Mouse (Mus musculus) hindbrain, embryonic 15.5 days (tissue): ENCODE data around the gene Slc1a2. TPM values are rescaled to one million over a fixed set of nuclear protein-coding genes. Genes with fewer than 3 reads are reported as not detected.

Experiments
- ATAC-seq: fragments of 200-750 bp; cut with Nextera tagmentation; 2 replicates; pipeline ENCODE4 v1.8.0; 2017; ENCODE audit warnings: low read depth, moderate number of reproducible peaks, moderate TSS enrichment; ENCODE audit not compliant: low FRiP score
- H3K27ac ChIP-seq: fragments of 300-500 bp; sonication (generic); replicated peaks from 2 replicates; pipeline ENCODE4 v1.5.1; 2015; ENCODE audit warnings: mild to moderate bottlenecking, inconsistent platforms
- H3K27me3 ChIP-seq: fragments of 300-500 bp; sonication (generic); 2 replicates; pipeline ENCODE4 v1.6.1; 2015; ENCODE audit warnings: control low read depth, inconsistent platforms
- H3K36me3 ChIP-seq: fragments of 300-500 bp; sonication (generic); 2 replicates; pipeline ENCODE4 v1.6.1; 2015; ENCODE audit warnings: control low read depth, inconsistent platforms
- H3K4me1 ChIP-seq: fragments of 300-500 bp; sonication (generic); replicated peaks from 2 replicates; pipeline ENCODE4 v1.6.1; 2015; ENCODE audit warnings: control low read depth, inconsistent platforms
- H3K4me2 ChIP-seq: fragments of 300-500 bp; sonication (generic); 2 replicates; pipeline ENCODE4 v1.6.1; 2015; ENCODE audit warnings: moderate library complexity, mild to moderate bottlenecking, inconsistent platforms
- H3K4me3 ChIP-seq: fragments of 300-500 bp; sonication (generic); 2 replicates; pipeline ENCODE4 v1.5.1; 2015; ENCODE audit warnings: mild to moderate bottlenecking, inconsistent platforms
- H3K9ac ChIP-seq: fragments of 300-500 bp; sonication (generic); 2 replicates; pipeline ENCODE4 v1.6.1; 2015; ENCODE audit warnings: inconsistent platforms
- H3K9me3 ChIP-seq: fragments of 300-500 bp; sonication (generic); 2 replicates; pipeline ENCODE4 v1.6.1; 2016; ENCODE audit warnings: control low read depth, inconsistent platforms
- WGBS: fragments of 180-500 bp; shearing (Covaris S2); methylation state at CpG from one replicate; pipeline ENCODE4 v1.1.7; 2015; 5-methylcytosine and 5-hydroxymethylcytosine counted together
- polyA plus RNA-seq: library from polyadenylated mRNA; unstranded; fragments of >200 nt; fragmentation: Nextera tagmentation; extraction: Ambion mirVana; gene quantifications from 2 replicates; pipeline ENCODE4 v1.2.1, GENCODE M21; 2015

The Slc1a2 gene
- polyA plus RNA-seq, 1 experiment from 2014 or later: 18.6 TPM

DNA sequence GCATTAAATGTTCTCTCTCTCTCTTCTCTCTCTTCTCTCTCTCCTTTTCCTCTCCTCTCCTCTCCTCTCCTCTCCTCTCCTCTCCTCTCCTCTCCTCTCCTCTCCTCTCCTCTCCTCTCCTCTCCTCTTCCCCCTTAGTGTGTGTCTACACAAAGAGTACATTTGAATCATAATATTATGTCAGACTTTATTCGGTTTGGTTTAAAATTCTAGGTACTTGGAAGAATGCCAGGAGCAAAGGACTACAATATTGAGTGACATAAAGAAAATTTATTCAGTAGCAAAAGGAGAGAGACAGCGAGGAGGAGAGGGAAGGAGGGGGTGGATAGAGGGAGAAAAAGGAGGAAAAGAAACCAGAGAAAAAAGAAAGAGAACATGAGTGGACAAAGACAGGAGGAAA, 19.8 kb upstream of the Slc1a2 start:
- Histone ChIP-seq H3K27ac (no peak overlapping the region), H3K4me3 (no peak overlapping the region), H3K9ac (no peak overlapping the region), H3K9me3 (no peaks in the 10 kb centered on the region), H3K4me1 (peaks cover 7% of the 10 kb centered on the region), H3K36me3 (no peaks in the 10 kb centered on the region), H3K27me3 (no peaks in the 10 kb centered on the region), H3K4me2 (no peak overlapping the region)
- ATAC-seq: no peak
- WGBS: 36% methylated on average over 2 of the region's 2 CpGs

DNA sequence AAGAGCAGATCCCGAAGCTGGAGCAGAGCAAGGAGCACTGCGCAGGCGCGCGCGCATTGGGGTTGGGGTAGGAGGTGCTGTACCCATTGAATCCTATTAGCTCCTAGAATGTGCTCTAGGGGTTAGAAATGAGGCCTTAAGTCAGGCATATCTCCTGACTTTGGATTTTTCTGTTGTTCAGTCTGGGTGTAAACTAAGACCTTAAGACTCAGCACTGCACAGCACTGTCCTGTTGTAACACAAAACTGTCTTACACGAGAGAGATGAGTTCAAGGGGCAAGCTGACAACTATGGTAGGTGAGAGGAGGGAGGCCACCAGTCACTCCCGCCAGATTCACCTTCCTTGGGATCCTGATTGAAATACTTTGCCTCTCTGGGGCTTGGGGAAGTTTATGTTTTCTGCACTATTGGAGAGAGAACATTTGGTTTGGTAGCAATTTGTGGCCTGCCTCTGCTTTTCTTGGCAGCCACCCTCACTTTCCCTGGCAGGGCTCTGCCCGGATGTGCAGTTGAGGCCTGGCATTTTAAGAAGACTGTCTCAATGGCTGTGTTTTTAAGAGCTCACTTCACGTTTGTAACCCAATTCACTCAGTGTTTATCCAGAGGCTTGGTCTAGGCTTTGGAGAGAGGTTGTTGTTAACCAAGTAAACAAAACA, 9.5 kb upstream of the Slc1a2 start:
- ATAC-seq: no peak

DNA sequence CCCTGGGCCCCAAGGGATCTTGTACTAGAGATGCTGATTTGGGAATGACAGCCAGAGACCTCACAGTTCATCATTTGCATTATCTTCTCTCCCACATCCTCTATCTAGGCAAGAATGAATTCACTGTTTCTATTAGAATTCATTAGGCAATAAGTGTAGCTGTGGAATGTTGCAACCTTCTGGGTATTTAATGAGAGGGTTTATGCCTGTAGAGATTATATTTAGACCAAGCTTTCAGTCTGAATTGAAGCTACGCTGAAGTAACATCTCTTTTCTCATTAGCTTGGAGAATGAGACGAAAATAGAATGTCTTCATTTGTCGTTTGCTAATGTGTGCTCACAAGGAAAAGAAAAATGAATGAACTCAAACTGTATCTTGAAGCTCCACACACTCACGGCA, 8.1 kb upstream of the Slc1a2 start:
- H3K4me2 ChIP-seq: no peak overlapping the region
- H3K4me1 ChIP-seq: no peaks in the 10 kb centered on the region
- H3K9ac ChIP-seq: no peak overlapping the region
- no peak for ATAC-seq
- no peaks in the 10 kb centered on the region for H3K27me3 ChIP-seq
- H3K27ac ChIP-seq: no peak overlapping the region
- 63% methylated on average over 4 of the region's 4 CpGs for WGBS
- H3K9me3 ChIP-seq: no peaks in the 10 kb centered on the region
- no peaks in the 10 kb centered on the region for H3K36me3 ChIP-seq
- no peak overlapping the region for H3K4me3 ChIP-seq

More for the DNA sequence above, 9.5 kb upstream of the Slc1a2 start:
- Histone ChIP-seq H3K36me3 (no peaks in the 10 kb centered on the region), H3K4me3 (no peak overlapping the region), H3K4me1 (no peaks in the 10 kb centered on the region), H3K9me3 (no peaks in the 10 kb centered on the region), H3K27ac (no peak overlapping the region), H3K4me2 (no peak overlapping the region), H3K27me3 (no peaks in the 10 kb centered on the region), H3K9ac (no peak overlapping the region)
- 85% methylated on average over 10 of the region's 10 CpGs for whole genome bisulfite sequencing

DNA sequence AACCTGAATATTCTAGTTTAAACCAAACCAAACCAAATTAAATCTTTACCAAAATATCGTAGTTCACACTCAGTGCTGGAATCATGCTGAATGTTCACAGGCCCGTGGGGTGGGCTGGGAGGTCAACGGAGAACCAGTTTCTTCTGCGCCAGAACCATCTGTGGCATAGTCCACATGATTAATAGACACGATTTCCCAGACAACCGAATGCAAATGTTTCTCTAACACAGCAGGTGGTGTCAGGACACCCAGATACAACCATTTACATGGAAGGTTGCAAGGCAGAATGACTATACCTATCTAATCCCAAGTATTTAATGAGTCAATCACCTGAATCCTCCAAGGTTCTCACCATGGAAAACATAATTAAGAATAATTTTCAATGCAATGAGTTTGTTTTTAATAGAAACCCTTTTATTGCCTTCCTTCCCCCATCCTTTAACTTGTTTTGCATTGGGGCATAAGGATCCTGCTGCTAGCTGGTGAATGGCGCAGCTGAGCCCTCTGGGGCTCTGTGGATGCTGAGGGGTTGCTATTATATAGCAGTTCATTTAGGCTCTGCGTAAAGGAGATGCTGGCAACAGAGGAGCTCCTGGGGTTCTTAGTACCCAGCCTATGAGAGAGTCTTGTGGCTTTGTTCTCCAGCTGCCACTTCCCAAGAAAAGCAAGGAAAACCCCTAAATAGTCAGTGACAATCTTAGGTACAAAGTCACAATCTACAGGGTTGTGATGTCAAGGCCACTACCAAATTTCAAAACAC, 2.3 kb upstream of the Slc1a2 start:
- no peaks in the 10 kb centered on the region for H3K9me3 ChIP-seq
- H3K9ac ChIP-seq: no peak overlapping the region
- WGBS: 21% methylated on average over 8 of the region's 8 CpGs
- ATAC-seq: no peak
- no peaks in the 10 kb centered on the region for H3K27me3 ChIP-seq
- H3K4me1 ChIP-seq: peaks cover 33% of the 10 kb centered on the region
- 0 out of 2 replicates have a peak overlapping the region, but pooled peaks have one; percentile 1 for H3K27ac ChIP-seq
- no peaks in the 10 kb centered on the region for H3K36me3 ChIP-seq
- H3K4me2 ChIP-seq: no peak overlapping the region
- no peak overlapping the region for H3K4me3 ChIP-seq

DNA sequence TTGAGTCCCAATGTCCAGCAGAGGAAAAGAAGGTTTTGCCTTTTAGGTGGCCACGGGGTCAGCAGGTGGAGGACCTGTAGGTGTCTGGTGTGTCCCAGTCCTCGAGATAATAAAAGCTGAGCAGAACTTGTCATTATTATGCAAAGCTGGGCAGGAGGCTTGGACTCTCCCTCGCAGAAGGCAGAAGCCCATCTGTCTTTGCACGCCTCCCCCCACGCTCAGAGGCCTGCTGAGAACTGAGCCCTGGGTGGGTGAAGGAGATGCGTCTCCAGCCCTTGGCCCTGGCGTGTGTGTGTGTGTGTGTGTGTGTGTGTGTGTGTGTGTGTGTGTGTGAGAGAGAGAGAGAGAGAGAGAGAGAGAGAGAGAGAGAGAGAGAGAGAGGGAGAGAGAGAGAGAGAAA, 733 bp upstream of the Slc1a2 start:
- no peaks in the 10 kb centered on the region for H3K36me3 ChIP-seq
- WGBS: 3% methylated on average over 7 of the region's 7 CpGs
- H3K9me3 ChIP-seq: no peaks in the 10 kb centered on the region
- peak overlapping the region; percentile 60 for H3K4me3 ChIP-seq
- no peaks in the 10 kb centered on the region for H3K27me3 ChIP-seq
- H3K4me2 ChIP-seq: peak overlapping the region; percentile 66
- H3K4me1 ChIP-seq: peaks cover 46% of the 10 kb centered on the region
- peak overlapping the region; percentile 91 for H3K27ac ChIP-seq
- peak overlapping the region; percentile 69 for H3K9ac ChIP-seq
- ATAC-seq: peak; percentile 28; the same call in 1 of the 2 replicates

DNA sequence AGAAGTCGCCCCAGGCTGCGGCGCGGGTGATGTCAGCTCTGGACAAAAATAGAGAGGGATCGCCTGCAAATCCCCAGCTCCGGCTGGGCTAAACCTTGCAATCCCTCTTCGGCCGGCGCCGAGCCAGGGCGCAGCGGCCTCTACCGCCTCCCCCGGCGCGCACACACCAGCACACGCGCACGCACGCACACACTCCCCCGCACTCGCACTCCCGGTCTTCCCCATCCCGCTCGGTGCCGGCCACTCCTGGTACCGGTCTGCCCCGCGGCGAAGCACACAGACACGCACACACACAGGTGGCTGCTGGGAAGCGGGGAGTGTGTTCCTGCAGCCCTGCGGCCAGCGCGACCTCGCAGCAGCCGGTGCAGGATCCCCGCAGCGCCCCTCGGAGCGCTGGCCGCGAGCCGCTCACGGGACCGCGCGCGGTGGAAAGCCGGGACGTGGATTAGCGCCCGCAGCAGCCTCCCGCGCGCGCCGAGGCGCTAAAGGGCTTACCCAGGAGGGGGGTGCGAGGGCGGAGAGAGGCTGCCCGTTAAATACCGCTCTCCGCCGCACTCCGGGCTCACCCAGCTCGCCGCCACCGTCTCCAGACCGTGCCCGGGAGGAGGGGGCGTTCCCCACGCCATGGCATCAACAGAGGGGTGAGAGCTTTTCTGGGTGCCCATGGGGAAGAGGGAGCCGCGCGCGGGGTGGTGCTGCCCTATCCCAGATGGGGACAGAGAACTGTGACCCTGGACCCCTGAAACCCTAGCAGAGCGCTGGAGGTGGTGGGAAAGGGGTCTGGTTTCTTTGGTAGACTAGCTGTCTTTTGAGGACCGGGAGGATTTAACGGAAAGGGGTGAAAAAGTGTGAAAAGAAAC, 432 bp downstream of the Slc1a2 start:
- Histone ChIP-seq H3K4me3 (peak overlapping the region; percentile 60), H3K4me2 (peak overlapping the region; percentile 66), H3K4me1 (peaks cover 58% of the 10 kb centered on the region), H3K9me3 (no peaks in the 10 kb centered on the region), H3K27ac (peak overlapping the region; percentile 91), H3K36me3 (no peaks in the 10 kb centered on the region), H3K27me3 (no peaks in the 10 kb centered on the region), H3K9ac (peak overlapping the region; percentile 69)
- under 1% methylated on average over 76 of the region's 80 CpGs for WGBS
- peak; percentile 84 for ATAC-seq

DNA sequence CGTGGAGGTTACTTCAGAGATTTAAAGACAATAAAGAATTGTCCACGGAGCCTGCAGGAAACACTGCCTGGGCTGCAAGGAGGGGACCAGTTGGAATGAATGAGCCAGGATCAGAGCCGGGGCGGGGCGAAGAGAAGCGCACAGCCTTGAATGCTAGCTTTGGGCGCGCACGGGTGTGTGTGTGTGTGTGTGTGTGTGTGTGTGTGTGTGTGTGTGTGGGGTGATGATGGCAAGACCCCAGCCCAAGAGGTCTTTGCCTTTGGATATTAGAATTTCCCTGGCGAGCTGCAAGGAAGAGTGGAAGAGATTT, 1.0 kb downstream of the Slc1a2 start:
- WGBS: under 1% methylated on average over 10 of the region's 10 CpGs
- Histone ChIP-seq H3K9ac (peak overlapping the region; percentile 69), H3K36me3 (no peaks in the 10 kb centered on the region), H3K27me3 (no peaks in the 10 kb centered on the region), H3K4me1 (peaks cover 63% of the 10 kb centered on the region), H3K27ac (peak overlapping the region; percentile 91), H3K9me3 (no peaks in the 10 kb centered on the region), H3K4me2 (peak overlapping the region; percentile 66), H3K4me3 (peak overlapping the region; percentile 60)
- ATAC-seq: 0 out of 2 replicates have a peak, but pooled peaks have one; percentile 33

DNA sequence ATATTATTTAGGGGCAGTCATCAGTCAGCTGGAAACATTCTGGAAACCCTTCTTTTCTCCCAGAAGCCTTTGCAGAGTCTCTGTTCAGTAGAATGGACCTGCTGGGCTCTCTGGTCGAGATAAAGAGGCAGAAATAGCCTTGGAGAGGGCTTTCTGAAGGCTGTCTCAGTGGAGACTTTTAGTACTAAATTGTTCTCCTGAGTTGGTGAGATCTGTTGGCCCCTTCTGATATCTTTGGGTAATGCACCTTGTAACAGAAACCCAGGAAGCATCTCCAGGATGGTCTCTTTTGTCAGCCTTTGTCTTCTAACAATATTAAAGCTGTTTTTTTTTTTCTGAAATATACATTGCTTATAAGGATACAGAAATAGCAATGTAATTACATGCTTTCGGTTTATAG, 2.6 kb downstream of the Slc1a2 start:
- Histone ChIP-seq H3K4me3 (peak overlapping the region; percentile 60), H3K27ac (peak overlapping the region; percentile 73), H3K27me3 (no peaks in the 10 kb centered on the region), H3K4me1 (peaks cover 64% of the 10 kb centered on the region), H3K4me2 (peak overlapping the region; percentile 66), H3K9me3 (no peaks in the 10 kb centered on the region), H3K9ac (peak overlapping the region; percentile 23; the same call in 1 of the 2 replicates), H3K36me3 (no peaks in the 10 kb centered on the region)
- no peak for ATAC-seq
- WGBS: 21% methylated on average over 2 of the region's 2 CpGs

DNA sequence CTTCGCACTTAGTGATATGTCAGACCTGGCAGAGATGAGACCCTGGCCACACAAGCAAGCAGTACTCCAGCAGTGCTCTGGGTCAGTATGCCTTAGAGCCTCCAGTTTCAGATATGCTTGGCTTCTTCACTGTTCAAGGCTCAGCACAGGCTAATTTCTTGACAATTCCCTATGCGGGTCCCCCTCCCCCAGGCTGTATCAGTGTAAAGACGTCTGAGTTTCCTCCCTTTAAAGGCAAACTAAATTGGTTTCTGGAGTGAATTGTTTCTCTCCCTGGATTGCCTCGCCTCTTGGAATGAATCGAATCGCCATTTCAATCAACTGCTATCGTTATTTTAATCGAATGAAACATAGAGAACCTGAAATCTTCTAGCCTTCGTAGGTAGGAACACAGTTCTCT, 4.5 kb downstream of the Slc1a2 start:
- peak overlapping the region; percentile 73 for H3K27ac ChIP-seq
- H3K27me3 ChIP-seq: no peaks in the 10 kb centered on the region
- H3K9me3 ChIP-seq: no peaks in the 10 kb centered on the region
- peak overlapping the region; percentile 66 for H3K4me2 ChIP-seq
- ATAC-seq: peak; percentile 24; the same call in 1 of the 2 replicates
- H3K4me1 ChIP-seq: peaks cover 53% of the 10 kb centered on the region
- WGBS: 28% methylated on average over 9 of the region's 9 CpGs
- H3K9ac ChIP-seq: no peak overlapping the region
- H3K4me3 ChIP-seq: 0 out of 2 replicates have a peak overlapping the region, but pooled peaks have one; percentile 60
- no peaks in the 10 kb centered on the region for H3K36me3 ChIP-seq

DNA sequence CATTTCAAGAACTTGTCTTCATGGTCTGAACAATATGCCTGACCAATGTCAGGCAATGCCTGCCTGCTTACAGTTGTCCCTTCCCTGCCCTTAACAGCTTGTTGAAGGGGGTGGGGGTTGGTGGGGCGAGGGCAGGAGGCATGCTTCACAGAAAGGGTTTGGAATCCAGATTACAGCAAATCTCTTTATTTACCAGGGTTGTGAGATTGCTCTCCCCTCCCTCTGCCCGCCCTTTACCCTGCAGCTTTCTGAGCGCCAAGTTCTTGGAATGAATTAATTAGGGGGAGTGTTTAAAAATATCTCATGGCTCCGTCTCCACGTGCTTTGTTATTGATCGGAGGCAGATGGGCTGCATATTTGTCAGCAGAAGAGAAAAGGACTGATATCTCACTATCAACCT, 4.9 kb downstream of the Slc1a2 start:
- no peak overlapping the region for H3K9ac ChIP-seq
- H3K27ac ChIP-seq: peak overlapping the region; percentile 73
- 11% methylated on average over 6 of the region's 6 CpGs for WGBS
- ATAC-seq: no peak
- peak overlapping the region; percentile 66 for H3K4me2 ChIP-seq
- H3K27me3 ChIP-seq: no peaks in the 10 kb centered on the region
- H3K9me3 ChIP-seq: no peaks in the 10 kb centered on the region
- peaks cover 49% of the 10 kb centered on the region for H3K4me1 ChIP-seq
- no peaks in the 10 kb centered on the region for H3K36me3 ChIP-seq
- H3K4me3 ChIP-seq: peak overlapping the region; percentile 19; the same call in 1 of the 2 replicates

DNA sequence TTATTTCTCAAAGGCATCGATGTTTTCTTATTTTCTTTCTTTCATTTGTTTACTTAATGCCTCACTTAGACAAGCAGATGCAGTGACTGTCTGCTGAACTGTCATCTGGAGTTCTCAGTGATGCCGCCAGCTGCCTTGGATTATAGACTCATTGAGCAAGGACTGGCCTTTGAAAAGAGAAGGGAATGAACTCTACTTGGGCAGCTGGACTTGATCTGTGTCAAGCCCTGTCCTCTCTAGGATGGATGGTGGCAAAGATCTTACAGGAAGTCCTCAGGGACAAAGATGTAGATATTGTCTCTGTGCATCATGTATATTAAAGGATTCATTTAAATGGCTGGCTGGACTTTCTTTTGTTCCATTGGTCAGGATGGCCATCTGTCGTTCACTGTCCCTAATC, 5.4 kb downstream of the Slc1a2 start:
- Histone ChIP-seq H3K27me3 (no peaks in the 10 kb centered on the region), H3K4me3 (0 out of 2 replicates have a peak overlapping the region, but pooled peaks have one; percentile 19), H3K9me3 (no peaks in the 10 kb centered on the region), H3K27ac (peak overlapping the region; percentile 56), H3K36me3 (no peaks in the 10 kb centered on the region), H3K4me1 (peaks cover 49% of the 10 kb centered on the region), H3K4me2 (peak overlapping the region; percentile 66), H3K9ac (no peak overlapping the region)
- 32% methylated on average over 3 of the region's 3 CpGs for WGBS
- no peak for ATAC-seq

DNA sequence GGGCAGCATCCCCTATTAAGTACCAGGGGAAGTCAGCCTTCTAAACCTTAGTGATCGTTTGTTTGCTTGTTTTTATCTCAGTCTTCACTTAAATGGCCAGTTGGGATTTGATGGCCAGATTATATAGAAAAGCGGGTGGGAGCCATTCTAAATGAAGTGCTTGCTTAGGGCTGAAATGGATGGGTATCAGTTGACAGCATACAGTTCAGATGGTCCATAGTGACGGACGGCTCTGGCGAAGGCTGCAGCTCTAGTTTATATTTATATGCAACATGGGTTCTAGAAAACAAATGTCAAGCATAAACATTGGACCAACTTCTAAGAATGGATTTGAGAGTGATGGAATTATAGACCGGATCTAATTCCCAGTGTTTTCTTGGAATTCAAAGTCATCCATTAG, 9.5 kb downstream of the Slc1a2 start:
- no peak overlapping the region for H3K9ac ChIP-seq

More for the DNA sequence above, 9.5 kb downstream of the Slc1a2 start:
- ATAC-seq: no peak
- Histone ChIP-seq H3K9me3 (no peaks in the 10 kb centered on the region), H3K36me3 (no peaks in the 10 kb centered on the region), H3K4me3 (no peak overlapping the region), H3K27me3 (no peaks in the 10 kb centered on the region), H3K4me2 (no peak overlapping the region), H3K27ac (no peak overlapping the region), H3K4me1 (peaks cover 22% of the 10 kb centered on the region)
- WGBS: 88% methylated on average over 6 of the region's 6 CpGs
